Mouse (Mus musculus) midbrain, embryonic 11.5 days (tissue): ENCODE measurements around the gene Pdzk1ip1. TPM values are rescaled to one million over a fixed set of nuclear protein-coding genes. Genes with fewer than 3 reads are reported as not detected.

Experiments used
- ATAC-seq: fragments of 200-750 bp; cut with Nextera tagmentation; 2 replicates; pipeline ENCODE4 v1.8.0; 2017; ENCODE audit warnings: moderate TSS enrichment, moderate library complexity; ENCODE audit not compliant: low FRiP score
- DNase-seq: peaks from one replicate; pipeline ENCODE4 v3.0.0; 2015; ENCODE audit warnings: low spot score; ENCODE audit errors: missing footprints
- H3K27ac ChIP-seq: fragments of 300-500 bp; sonication (generic); 2 replicates; pipeline ENCODE4 v1.5.1; 2014; ENCODE audit warnings: low read depth, low read length
- H3K27me3 ChIP-seq: fragments of 300-500 bp; sonication (generic); 2 replicates; pipeline ENCODE4 v1.6.1; 2014; ENCODE audit warnings: mild to moderate bottlenecking, low read length, moderate library complexity, mixed read lengths; ENCODE audit not compliant: control insufficient read depth, insufficient read depth
- H3K36me3 ChIP-seq: fragments of 300-500 bp; sonication (generic); 2 replicates; pipeline ENCODE4 v1.6.1; 2014; ENCODE audit warnings: mild to moderate bottlenecking, low read length, moderate library complexity, mixed read lengths; ENCODE audit not compliant: control insufficient read depth, insufficient read depth
- H3K4me1 ChIP-seq: fragments of 300-500 bp; sonication (generic); 2 replicates; pipeline ENCODE4 v1.6.1; 2014; ENCODE audit warnings: low read length; ENCODE audit not compliant: control insufficient read depth, insufficient read depth
- H3K4me2 ChIP-seq: fragments of 300-500 bp; sonication (generic); 2 replicates; pipeline ENCODE4 v1.6.1; 2014; ENCODE audit warnings: mild to moderate bottlenecking, moderate library complexity
- H3K4me3 ChIP-seq: fragments of 300-500 bp; sonication (generic); 2 replicates; pipeline ENCODE4 v1.5.1; 2014; ENCODE audit warnings: low read depth, low read length
- H3K9ac ChIP-seq: fragments of 300-500 bp; sonication (generic); 2 replicates; pipeline ENCODE4 v1.6.1; 2014; ENCODE audit warnings: low read length
- H3K9me3 ChIP-seq: fragments of 300-500 bp; sonication (generic); 2 replicates; pipeline ENCODE4 v1.6.1; 2016; ENCODE audit warnings: low read length; ENCODE audit not compliant: control insufficient read depth
- WGBS: fragments of 180-500 bp; shearing (Covaris S2); extraction: QIAGEN DNeasy Blood & Tissue Kit; methylation state at CpG from one replicate; pipeline ENCODE4 v1.1.7; 2014; 5-methylcytosine and 5-hydroxymethylcytosine counted together
- polyA plus RNA-seq: library from polyadenylated mRNA; unstranded; fragments of >200 nt; fragmentation: Nextera tagmentation; extraction: Ambion mirVana; gene quantifications from 2 replicates; pipeline ENCODE4 v1.2.1, GENCODE M21; 2014

The Pdzk1ip1 gene
- polyA plus RNA-seq, 1 experiment from 2014 or later = 14.6 TPM

GRCm38 (mm10) chr4:115086257-115086656 is 2.3 kb upstream of the Pdzk1ip1 start:
- Histone ChIP-seq H3K9ac (no peak overlapping the region), H3K4me3 (no peak overlapping the region), H3K27ac (no peak overlapping the region), H3K36me3 (no peaks in the 10 kb centered on the region), H3K9me3 (no peaks in the 10 kb centered on the region), H3K4me2 (no peak overlapping the region), H3K4me1 (no peaks in the 10 kb centered on the region), H3K27me3 (no peaks in the 10 kb centered on the region; the same call in 1 of the 2 replicates)
- DNase-seq (no peak), ATAC-seq (no peak)
- WGBS = 73% methylated on average over 4 of the region's 4 CpGs

GRCm38 (mm10) chr4:115086763-115087415 is 1.6 kb upstream of the Pdzk1ip1 start:
- no peaks in the 10 kb centered on the region; the same call in 1 of the 2 replicates for H3K27me3 ChIP-seq
- H3K4me2 ChIP-seq = no peak overlapping the region
- no peaks in the 10 kb centered on the region for H3K9me3 ChIP-seq
- H3K27ac ChIP-seq = no peak overlapping the region
- H3K36me3 ChIP-seq = no peaks in the 10 kb centered on the region
- no peak overlapping the region for H3K4me3 ChIP-seq
- 67% methylated on average over 3 of the region's 3 CpGs for WGBS
- H3K9ac ChIP-seq = no peak overlapping the region
- DNase-seq (no peak), ATAC-seq (no peak)
- H3K4me1 ChIP-seq = no peaks in the 10 kb centered on the region

GRCm38 (mm10) chr4:115090592-115090991 is 2.1 kb downstream of the Pdzk1ip1 start:
- Histone ChIP-seq H3K9ac (no peak overlapping the region), H3K27me3 (peaks cover 4% of the 10 kb centered on the region; the same call in 1 of the 2 replicates), H3K36me3 (no peaks in the 10 kb centered on the region), H3K4me1 (peaks cover 1% of the 10 kb centered on the region; the same call in 1 of the 2 replicates), H3K4me3 (no peak overlapping the region), H3K27ac (no peak overlapping the region), H3K4me2 (no peak overlapping the region), H3K9me3 (no peaks in the 10 kb centered on the region)
- ATAC-seq = no peak
- 77% methylated on average over 2 of the region's 2 CpGs for WGBS
- no peak for DNase-seq

DNA sequence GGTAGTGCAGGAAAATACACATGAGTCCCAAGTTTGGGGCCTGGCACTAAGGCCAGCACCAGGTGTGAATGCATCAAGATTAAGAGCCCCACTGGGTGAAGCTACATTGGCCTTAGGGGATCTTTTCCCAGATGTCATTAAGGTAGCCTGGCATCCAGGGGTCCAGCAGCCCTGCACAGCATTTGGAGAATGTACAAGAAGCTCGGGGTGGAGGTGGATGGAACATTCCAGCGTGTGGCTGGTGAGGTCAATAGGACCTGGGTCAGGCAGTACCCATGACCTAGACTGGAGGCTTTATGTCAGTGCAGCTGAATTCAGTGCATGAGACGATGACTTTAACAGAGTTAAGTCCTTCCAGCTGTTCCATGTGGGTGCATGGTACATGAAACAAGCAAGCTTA is 3.3 kb downstream of the Pdzk1ip1 start:
- no peak for ATAC-seq
- Histone ChIP-seq H3K27me3 (peaks cover 13% of the 10 kb centered on the region), H3K36me3 (no peaks in the 10 kb centered on the region), H3K4me1 (peaks cover 6% of the 10 kb centered on the region), H3K27ac (no peak overlapping the region), H3K9me3 (no peaks in the 10 kb centered on the region), H3K9ac (no peak overlapping the region), H3K4me3 (no peak overlapping the region), H3K4me2 (no peak overlapping the region)
- 77% methylated on average over 3 of the region's 3 CpGs for WGBS
- DNase-seq = no peak

- Histone ChIP-seq H3K4me2 (no peak overlapping the region), H3K4me1 (peaks cover 6% of the 10 kb centered on the region), H3K27me3 (peaks cover 15% of the 10 kb centered on the region), H3K27ac (no peak overlapping the region), H3K9me3 (no peaks in the 10 kb centered on the region), H3K36me3 (no peaks in the 10 kb centered on the region), H3K9ac (no peak overlapping the region), H3K4me3 (no peak overlapping the region)
- 81% methylated on average over 4 of the region's 4 CpGs for WGBS
- ATAC-seq (no peak), DNase-seq (no peak)
These were observed 4.9 kb downstream of the Pdzk1ip1 start for GRCm38 (mm10) chr4:115093331-115093864.

- Histone ChIP-seq H3K9ac (no peak overlapping the region), H3K4me1 (peaks cover 6% of the 10 kb centered on the region), H3K27me3 (peaks cover 15% of the 10 kb centered on the region), H3K36me3 (no peaks in the 10 kb centered on the region), H3K4me3 (no peak overlapping the region), H3K4me2 (no peak overlapping the region), H3K27ac (no peak overlapping the region), H3K9me3 (no peaks in the 10 kb centered on the region)
- ATAC-seq (no peak), DNase-seq (no peak)
- WGBS = 84% methylated on average over 2 of the region's 2 CpGs
These were observed 5.5 kb downstream of the Pdzk1ip1 start for GRCm38 (mm10) chr4:115094056-115094455.

GRCm38 (mm10) chr4:115095671-115096434 is 7.3 kb downstream of the Pdzk1ip1 start:
- WGBS = 2% methylated on average over 31 of the region's 31 CpGs
- DNase-seq (peak; percentile 94), ATAC-seq (peak; percentile 90)
- peaks cover 6% of the 10 kb centered on the region for H3K4me1 ChIP-seq
- peak overlapping the region; percentile 78 for H3K4me2 ChIP-seq
- peak overlapping the region; percentile 61 for H3K9ac ChIP-seq
- peak overlapping the region; percentile 40; the same call in 1 of the 2 replicates for H3K27ac ChIP-seq
- H3K27me3 ChIP-seq = peaks cover 15% of the 10 kb centered on the region
- no peaks in the 10 kb centered on the region for H3K36me3 ChIP-seq
- no peaks in the 10 kb centered on the region for H3K9me3 ChIP-seq
- peak overlapping the region; percentile 41 for H3K4me3 ChIP-seq

- peaks cover 15% of the 10 kb centered on the region for H3K27me3 ChIP-seq
- DNase-seq = peak; percentile 88
These were observed 8.1 kb downstream of the Pdzk1ip1 start for GRCm38 (mm10) chr4:115096435-115097145.

More at GRCm38 (mm10) chr4:115096435-115097145, 8.1 kb downstream of the Pdzk1ip1 start:
- WGBS = 16% methylated on average over 11 of the region's 11 CpGs
- Histone ChIP-seq H3K4me2 (peak overlapping the region; percentile 78), H3K9me3 (no peaks in the 10 kb centered on the region), H3K9ac (no peak overlapping the region; the same call in 1 of the 2 replicates), H3K4me1 (peaks cover 6% of the 10 kb centered on the region), H3K27ac (0 out of 2 replicates have a peak overlapping the region, but pooled peaks have one; percentile 40), H3K36me3 (no peaks in the 10 kb centered on the region), H3K4me3 (peak overlapping the region; percentile 41; the same call in 1 of the 2 replicates)
- peak; percentile 23; the same call in 1 of the 2 replicates for ATAC-seq
